ENCODE assay signal across 8 mouse cellular contexts in genomic region chr19:29522445-29523229, GRCm38 (mm10). TPM values are rescaled to one million over a fixed set of nuclear protein-coding genes. Genes with fewer than 3 reads are reported as not detected.
A peak's percentile ranks its signal among the peaks of the same experiment; 100 is the strongest.
DNase-seq lines count a peak whose midpoint lies in the region; ATAC-seq lines count a peak whose summit lies in the region.

No protein-coding gene starts in this region.

- peak overlapping the region; percentile 90 for H3K4me3 ChIP-seq in kidney, embryonic 14.5 days (ENCODE audit: low read length)
- H3K4me3 ChIP-seq in liver, embryonic 12.5 days = peak overlapping the region; percentile 96

- no peaks in the 10 kb centered on the region for H3K27me3 ChIP-seq in kidney, embryonic 14.5 days (ENCODE audit: control insufficient read depth, insufficient read depth, low read length)
- no peaks in the 10 kb centered on the region for H3K27me3 ChIP-seq in liver, embryonic 12.5 days (replicated peaks)

- peak overlapping the region; percentile 95 for H3K27ac ChIP-seq in kidney, embryonic 14.5 days (ENCODE audit: low read depth, low read length)
- peak overlapping the region; percentile 93 for H3K27ac ChIP-seq in liver, embryonic 12.5 days

- peaks cover 18% of the 10 kb centered on the region for H3K4me1 ChIP-seq in kidney, embryonic 14.5 days (ENCODE audit: control insufficient read depth, insufficient read depth, low read length)
- H3K4me1 ChIP-seq in liver, embryonic 12.5 days = peaks cover 29% of the 10 kb centered on the region

- H3K9ac ChIP-seq in kidney, embryonic 14.5 days (ENCODE audit: low read depth, low read length) = peak overlapping the region; percentile 94
- H3K9ac ChIP-seq in liver, embryonic 12.5 days = peak overlapping the region; percentile 88

- H3K9me3 ChIP-seq in kidney, embryonic 14.5 days (ENCODE audit: control insufficient read depth, low read length) = no peaks in the 10 kb centered on the region
- H3K9me3 ChIP-seq in liver, embryonic 12.5 days (replicated peaks) = no peaks in the 10 kb centered on the region

- ATAC-seq in kidney, embryonic 14.5 days (ENCODE audit: low FRiP score, low TSS enrichment) = peak; percentile 75
- ATAC-seq in liver, embryonic 12.5 days = peak; percentile 60

- H3K4me2 ChIP-seq in kidney, embryonic 14.5 days (replicated peaks; ENCODE audit: low read depth, low read length) = peak overlapping the region; percentile 72
- peak overlapping the region; percentile 96 for H3K4me2 ChIP-seq in liver, embryonic 12.5 days

- no peaks in the 10 kb centered on the region for H3K36me3 ChIP-seq in kidney, embryonic 14.5 days (ENCODE audit: control insufficient read depth, insufficient read depth, low read length)
- no peaks in the 10 kb centered on the region for H3K36me3 ChIP-seq in liver, embryonic 12.5 days

- WGBS in kidney, embryonic 14.5 days = under 1% methylated on average over 88 of the region's 92 CpGs
- WGBS in liver, embryonic 12.5 days (ENCODE audit: insufficient replicate concordance) = 3% methylated on average over 79 of the region's 92 CpGs

- DNase-seq in A20 (ENCODE audit: low read depth, low spot score) (peak; percentile 70), WW6 (ENCODE audit: low read depth, low spot score) (peak; percentile 18)
- DNase-seq in embryo, embryonic 10.5 days (ENCODE audit: low spot score) = peak; percentile 72
- DNase-seq in gastrocnemius, postnatal 4 days (ENCODE audit: low spot score in 2 of 2) = peak; percentile 48 to 61
- peak; percentile 6 to 30 for DNase-seq in natural killer cell, adult 2 months (ENCODE audit: low spot score in 2 of 2)
- peak; percentile 77 for DNase-seq in thymus, postnatal 0 days (ENCODE audit: low spot score)

RNA-seq across cellular contexts. Expression of gene Ric1, which starts 0.6 kb away (rescaled TPM):
- 10 to 100 TPM; 34.2 to 40.2 TPM for total RNA-seq in gastrocnemius, postnatal 4 days (2021)
- polyA plus RNA-seq in kidney, embryonic 14.5 days (2014; fragmentation: Nextera tagmentation; extraction: Ambion mirVana) = 17.4 and 19.3 TPM in 2 replicates
- polyA plus RNA-seq in liver, embryonic 12.5 days (2016; fragmentation: Nextera tagmentation; extraction: Ambion mirVana) = 4.9 and 5.8 TPM in 2 replicates
- polyA plus RNA-seq in thymus, postnatal 0 days (2015; fragmentation: Nextera tagmentation; extraction: Ambion mirVana) = 13.4 and 16.5 TPM in 2 replicates

Comparison
In these comparisons a context has a peak if more than half of its experiments do, and no peak if none do; other contexts are left out.
1. Peak in every context shown above with its lines: DNase-seq, ATAC-seq, H3K4me3 ChIP-seq and H3K27ac ChIP-seq.
2. DNase-seq: peak in every context shown above with its lines; median percentile 77 in thymus, postnatal 0 days; 72 in embryo, embryonic 10.5 days; 70 in A20; 54 in gastrocnemius, postnatal 4 days; 18 in WW6; 18 in natural killer cell, adult 2 months.